Mouse (Mus musculus): Measurements from ENCODE around the gene Pltp. TPM values are rescaled to one million over a fixed set of nuclear protein-coding genes. Genes with fewer than 3 reads are reported as not detected.

The Pltp gene
- total and polyA plus RNA-seq, 3 experiments: 0.85 to 5.5 (median 0.94) TPM

DNA sequence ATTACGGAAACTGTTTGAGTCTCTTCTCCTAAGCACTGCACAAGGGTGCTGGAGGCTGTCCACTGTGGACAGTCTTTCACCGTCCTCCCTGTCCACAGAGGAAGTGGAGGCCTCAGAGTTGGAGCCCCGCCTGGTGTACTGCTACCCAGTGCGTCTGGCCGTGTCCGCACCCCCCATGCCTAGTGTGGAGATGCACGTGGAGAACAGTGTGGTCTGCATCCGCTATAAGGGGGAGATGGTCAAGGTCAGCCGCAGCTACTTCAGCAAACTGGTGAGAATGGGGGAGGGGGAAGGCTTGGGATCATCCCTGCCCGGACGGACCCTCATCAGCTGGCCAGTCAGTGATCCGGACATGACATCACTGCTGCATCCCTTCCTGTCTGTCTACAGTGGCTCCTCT, 31.5 kb upstream of the Pltp start:
- no peak overlapping the region for H3K27ac ChIP-seq (ENCODE audit: insufficient read depth, low read depth)
- in situ Hi-C loops (cut with MboI; ENCODE audit: low pct_ligation_motif_present, low pct_unique_long_range_greater_than_20kb, low sequenced_read_pairs) (no loop called here), dilution Hi-C loops (cut with MboI; ENCODE audit: extremely low pct_ligation_motif_present, extremely low pct_unique_long_range_greater_than_20kb, low sequenced_read_pairs) (no loop called here)
- no peaks in the 10 kb centered on the region for H3K79me2 ChIP-seq (replicated peaks; ENCODE audit: control insufficient read depth, extremely low read depth, insufficient read depth, poor library complexity, severe bottlenecking)
- H3K4me3 ChIP-seq (replicated peaks in 1 of 3; ENCODE audit: low read depth in 2 of 3, low read length in 2 of 3, poor library complexity in 1 of 3): no peak overlapping the region
- no peak overlapping the region for H3K9ac ChIP-seq (ENCODE audit: insufficient read depth, low read depth)
- TF ChIP-seq ZMIZ1 (IDR thresholded peaks at IDR 0.05; ENCODE audit: low read depth, low read length) (no peak), NELFE (IDR thresholded peaks at IDR 0.05; ENCODE audit: low read depth, low read length) (no peak)
- no peak for DNase-seq (ENCODE audit: extremely low read depth)
- H3K36me3 ChIP-seq (replicated peaks in 1 of 2; ENCODE audit: control insufficient read depth in 1 of 2, insufficient read depth in 1 of 2, low read length in 1 of 2): peaks cover 98 to 99% of the 10 kb centered on the region in 2 experiments
- H3K4me2 ChIP-seq (ENCODE audit: insufficient read depth, low read depth, poor library complexity, severe bottlenecking): no peak overlapping the region
- H3K27me3 ChIP-seq (replicated peaks): no peaks in the 10 kb centered on the region
- no peaks in the 10 kb centered on the region for H3K9me3 ChIP-seq (replicated peaks; ENCODE audit: low read length)
- H3K4me1 ChIP-seq (ENCODE audit: control insufficient read depth in 1 of 2, insufficient read depth in 2 of 2): no peaks in the 10 kb centered on the region

- Histone ChIP-seq H3K79me2 (replicated peaks; ENCODE audit: control insufficient read depth, extremely low read depth, insufficient read depth, poor library complexity, severe bottlenecking) (peaks cover 2% of the 10 kb centered on the region; the same call in 1 of the 2 replicates), H3K9me3 (replicated peaks; ENCODE audit: low read length) (no peaks in the 10 kb centered on the region), H3K36me3 (replicated peaks in 1 of 2; ENCODE audit: control insufficient read depth in 1 of 2, insufficient read depth in 1 of 2, low read length in 1 of 2) (peaks cover 83 to 88% of the 10 kb centered on the region in 2 experiments), H3K9ac (ENCODE audit: insufficient read depth, low read depth) (no peak overlapping the region), H3K4me3 (replicated peaks in 1 of 3; ENCODE audit: low read depth in 2 of 3, low read length in 2 of 3, poor library complexity in 1 of 3) (no peak overlapping the region), H3K27ac (ENCODE audit: insufficient read depth, low read depth) (no peak overlapping the region), H3K27me3 (replicated peaks) (no peaks in the 10 kb centered on the region), H3K4me2 (ENCODE audit: insufficient read depth, low read depth, poor library complexity, severe bottlenecking) (no peak overlapping the region), H3K4me1 (ENCODE audit: control insufficient read depth in 1 of 2, insufficient read depth in 2 of 2) (peaks cover 4 to 16% of the 10 kb centered on the region in 2 experiments)
- dilution Hi-C loops (cut with MboI; ENCODE audit: extremely low pct_ligation_motif_present, extremely low pct_unique_long_range_greater_than_20kb, low sequenced_read_pairs): no loop called here
- in situ Hi-C loops (cut with MboI; ENCODE audit: low pct_ligation_motif_present, low pct_unique_long_range_greater_than_20kb, low sequenced_read_pairs): no loop called here
- DNase-seq (ENCODE audit: extremely low read depth): no peak
- TF ChIP-seq POLR2A (IDR thresholded peaks at IDR 0.05; ENCODE audit: low read depth, low read length) (no peak), IRF4 (IDR thresholded peaks at IDR 0.05; ENCODE audit: low read depth, low read length) (no peak), MAX (IDR thresholded peaks at IDR 0.05; ENCODE audit: low read length) (no peak), JUND (conservative IDR thresholded peaks at IDR 0.05; ENCODE audit: low read depth, low read length) (no peak), POLR2AphosphoS2 (IDR thresholded peaks at IDR 0.05; ENCODE audit: low read depth, low read length) (no peak), GABPA (IDR thresholded peaks at IDR 0.05; ENCODE audit: insufficient replicate concordance, low read depth, low read length) (no peak), MXI1 (IDR thresholded peaks at IDR 0.05; ENCODE audit: low read depth, low read length) (no peak), UBTF (IDR thresholded peaks at IDR 0.05; ENCODE audit: low read depth, low read length) (no peak), E2F4 (IDR thresholded peaks at IDR 0.05; ENCODE audit: insufficient replicate concordance, low read depth, low read length) (no peak), SIN3A (IDR thresholded peaks at IDR 0.05; ENCODE audit: low read length) (no peak), ETS1 (conservative IDR thresholded peaks at IDR 0.05; ENCODE audit: low read depth, low read length) (no peak), CTCF (conservative IDR thresholded peaks at IDR 0.05 in 1 of 2, IDR thresholded peaks at IDR 0.05 in 1 of 2; ENCODE audit: low read depth in 2 of 2, low read length in 2 of 2) (no peak)
Observed at GRCm38 (mm10) chr2:164886617-164887016, 29.1 kb upstream of the Pltp start.

DNA sequence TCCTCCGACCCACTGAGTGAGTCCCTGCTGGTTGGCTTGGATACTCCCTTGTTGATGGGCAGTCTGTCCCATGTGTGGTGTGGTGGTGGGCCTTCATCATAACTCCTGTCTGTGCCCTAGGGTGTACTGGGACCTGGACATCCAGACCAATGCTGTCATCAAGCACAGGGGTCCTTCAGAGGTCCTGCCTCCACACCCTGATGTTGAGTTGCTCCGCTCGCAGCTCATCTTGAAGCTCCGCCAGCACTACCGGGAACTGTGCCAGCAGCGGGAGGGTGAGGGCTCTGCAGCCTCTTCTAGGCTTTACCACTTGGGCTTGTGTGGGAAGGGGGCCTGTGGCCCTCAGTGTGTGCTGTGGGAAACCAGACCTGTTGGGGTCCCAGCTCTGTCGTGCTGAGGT, 28.3 kb upstream of the Pltp start:
- Histone ChIP-seq H3K27ac (ENCODE audit: insufficient read depth, low read depth) (no peak overlapping the region), H3K4me2 (ENCODE audit: insufficient read depth, low read depth, poor library complexity, severe bottlenecking) (no peak overlapping the region), H3K27me3 (replicated peaks) (no peaks in the 10 kb centered on the region), H3K4me3 (replicated peaks in 1 of 3; ENCODE audit: low read depth in 2 of 3, low read length in 2 of 3, poor library complexity in 1 of 3) (no peak overlapping the region), H3K9me3 (replicated peaks; ENCODE audit: low read length) (no peaks in the 10 kb centered on the region), H3K4me1 (ENCODE audit: control insufficient read depth in 1 of 2, insufficient read depth in 2 of 2) (peaks cover 4 to 24% of the 10 kb centered on the region in 2 experiments), H3K36me3 (replicated peaks in 1 of 2; ENCODE audit: control insufficient read depth in 1 of 2, insufficient read depth in 1 of 2, low read length in 1 of 2) (peaks cover 75 to 80% of the 10 kb centered on the region in 2 experiments), H3K9ac (ENCODE audit: insufficient read depth, low read depth) (no peak overlapping the region), H3K79me2 (replicated peaks; ENCODE audit: control insufficient read depth, extremely low read depth, insufficient read depth, poor library complexity, severe bottlenecking) (peaks cover 10% of the 10 kb centered on the region)
- in situ Hi-C loops (cut with MboI; ENCODE audit: low pct_ligation_motif_present, low pct_unique_long_range_greater_than_20kb, low sequenced_read_pairs): no loop called here
- no peak for TF ChIP-seq POLR2AphosphoS2 (IDR thresholded peaks at IDR 0.05; ENCODE audit: low read depth, low read length)
- no peak for TF ChIP-seq JUND (conservative IDR thresholded peaks at IDR 0.05; ENCODE audit: low read depth, low read length)
- TF ChIP-seq SMC3 (IDR thresholded peaks at IDR 0.05; ENCODE audit: low read depth, low read length): no peak
- no peak for TF ChIP-seq ZC3H11A (IDR thresholded peaks at IDR 0.05; ENCODE audit: low read depth, low read length)
- no peak for TF ChIP-seq CTCF (conservative IDR thresholded peaks at IDR 0.05 in 1 of 2, IDR thresholded peaks at IDR 0.05 in 1 of 2; ENCODE audit: low read depth in 2 of 2, low read length in 2 of 2)
- no peak for TF ChIP-seq TBP (conservative IDR thresholded peaks at IDR 0.05; ENCODE audit: low read depth, low read length)
- TF ChIP-seq POLR2A (IDR thresholded peaks at IDR 0.05; ENCODE audit: low read depth, low read length): no peak
- no peak for TF ChIP-seq USF1 (IDR thresholded peaks at IDR 0.05; ENCODE audit: low read depth, low read length)
- no peak for TF ChIP-seq BHLHE40 (IDR thresholded peaks at IDR 0.05; ENCODE audit: low read depth, low read length)
- TF ChIP-seq ZKSCAN1 (IDR thresholded peaks at IDR 0.05; ENCODE audit: borderline replicate concordance, low read depth, low read length): no peak
- TF ChIP-seq UBTF (IDR thresholded peaks at IDR 0.05; ENCODE audit: low read depth, low read length): no peak
- no peak for TF ChIP-seq PAX5 (IDR thresholded peaks at IDR 0.05; ENCODE audit: low read length)
- no peak for DNase-seq (ENCODE audit: extremely low read depth)
- dilution Hi-C loops (cut with MboI; ENCODE audit: extremely low pct_ligation_motif_present, extremely low pct_unique_long_range_greater_than_20kb, low sequenced_read_pairs): no loop called here
